Mouse (Mus musculus) bone marrow, adult 2 months (tissue): ENCODE measurements around the gene Nr1d1.

ENCODE experiments used
- CTCF ChIP-seq: fragments of 200-500 bp; IDR thresholded peaks from 2 replicates; pipeline ENCODE4 v1.5.1; 2011; ENCODE audit warnings: low read length, control low read depth; ENCODE audit not compliant: control insufficient read depth, insufficient read depth
- POLR2A ChIP-seq: fragments of 200-500 bp; IDR thresholded peaks from 2 replicates; pipeline ENCODE4 v1.6.1; 2011; ENCODE audit warnings: low read depth, mild to moderate bottlenecking, control low read depth, low read length, borderline replicate concordance; ENCODE audit not compliant: control insufficient read depth

DNA sequence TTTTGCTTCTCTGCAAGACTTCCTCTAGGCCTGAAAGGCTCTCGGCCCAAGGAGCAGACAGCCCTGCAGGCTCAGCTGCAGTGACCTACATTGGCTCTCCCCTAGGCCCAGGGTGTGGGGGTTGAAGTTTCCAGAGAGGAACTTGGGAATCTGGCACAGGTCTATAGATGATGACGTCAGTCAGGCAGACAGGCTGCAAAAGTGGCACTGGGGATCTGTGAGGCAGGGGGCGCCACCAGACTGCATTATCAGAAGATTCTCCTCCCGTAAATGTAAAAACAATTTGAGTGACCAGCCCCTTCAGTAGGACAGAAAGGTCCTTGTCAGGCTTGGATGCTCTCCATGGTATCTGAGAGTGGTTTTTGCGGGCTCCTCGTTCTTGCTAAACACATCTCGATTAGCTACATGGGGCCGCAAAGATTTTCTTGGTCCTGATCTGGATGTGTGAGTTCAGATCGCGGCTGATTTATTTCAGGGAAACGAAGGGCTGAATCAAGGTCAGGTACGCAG, 10.7 kb upstream of the Nr1d1 start:
- TF ChIP-seq CTCF (peak; percentile 46; the same call in 1 of the 2 replicates), POLR2A (no peak)
